In genomic region chr4:128805150-128806042, GRCm38 (mm10) we compare ENCODE assay signal across 8 mouse cellular contexts. TPM values are rescaled to one million over a fixed set of nuclear protein-coding genes. Genes with fewer than 3 reads are reported as not detected.
DNase-seq lines count a peak whose midpoint lies in the region; ATAC-seq and TF ChIP-seq lines count a peak whose summit lies in the region.

No protein-coding gene starts in this region.

- DNase-seq in heart, adult 2 months, result peak; percentile 47 to 58
- no peak for DNase-seq in heart, adult 11 months
- peak; percentile 16 for DNase-seq in MEL-GATA-1-ER (ENCODE audit: extremely low read depth, low read depth)
- peak; percentile 63 for DNase-seq in embryonic facial prominence, embryonic 10.5 days (ENCODE audit: low spot score)
- peak; percentile 49 for DNase-seq in limb, embryonic 14.5 days (ENCODE audit: low spot score)
- DNase-seq in urinary bladder, postnatal 14 days (ENCODE audit: low spot score), result peak; percentile 52

- peaks cover 12% of the 10 kb centered on the region for H3K4me1 ChIP-seq in heart, adult 2 months (ENCODE audit: control insufficient read depth, insufficient read depth, low read length)
- H3K4me1 ChIP-seq in embryonic facial prominence, embryonic 10.5 days, result peaks cover 59% of the 10 kb centered on the region
- H3K4me1 ChIP-seq in hindbrain, embryonic 12.5 days, result peaks cover 50% of the 10 kb centered on the region
- peaks cover 35% of the 10 kb centered on the region for H3K4me1 ChIP-seq in limb, embryonic 14.5 days (ENCODE audit: control insufficient read depth, insufficient read depth, low read length)
- peaks cover 38% of the 10 kb centered on the region for H3K4me1 ChIP-seq in midbrain, embryonic 16.5 days (ENCODE audit: control insufficient read depth, insufficient read depth, low read length)

- no peak for TF ChIP-seq POLR2A in heart, adult 2 months (IDR thresholded peaks at IDR 0.05; ENCODE audit: insufficient read depth, low read depth, low read length)
- no peak for TF ChIP-seq POLR2A in limb, embryonic 14.5 days (IDR thresholded peaks at IDR 0.05; ENCODE audit: borderline replicate concordance, extremely low read depth, insufficient read depth, insufficient read length)

- 8% methylated on average over 73 of the region's 74 CpGs for WGBS in heart, adult 2 months
- 2% methylated on average over 74 of the region's 74 CpGs for WGBS in embryonic facial prominence, embryonic 10.5 days
- 1% methylated on average over 41 of the region's 74 CpGs for WGBS in hindbrain, embryonic 12.5 days
- under 1% methylated on average over 27 of the region's 74 CpGs for WGBS in limb, embryonic 14.5 days
- under 1% methylated on average over 49 of the region's 74 CpGs for WGBS in midbrain, embryonic 16.5 days

- no peak for TF ChIP-seq EP300 in heart, adult 2 months (IDR thresholded peaks at IDR 0.05; ENCODE audit: insufficient read depth, low read depth, low read length)

- no peaks in the 10 kb centered on the region for H3K27me3 ChIP-seq in heart, adult 2 months (ENCODE audit: control insufficient read depth, insufficient read depth, low read length)
- no peaks in the 10 kb centered on the region for H3K27me3 ChIP-seq in embryonic facial prominence, embryonic 10.5 days (replicated peaks; ENCODE audit: low read depth, poor library complexity, severe bottlenecking)
- no peaks in the 10 kb centered on the region for H3K27me3 ChIP-seq in hindbrain, embryonic 12.5 days
- H3K27me3 ChIP-seq in limb, embryonic 14.5 days (ENCODE audit: control insufficient read depth, insufficient read depth, low read length), result no peaks in the 10 kb centered on the region
- no peaks in the 10 kb centered on the region for H3K27me3 ChIP-seq in midbrain, embryonic 16.5 days (ENCODE audit: control insufficient read depth, insufficient read depth, low read depth, low read length)

- H3K4me3 ChIP-seq in heart, adult 2 months, result peak overlapping the region; percentile 93
- H3K4me3 ChIP-seq in embryonic facial prominence, embryonic 10.5 days, result peak overlapping the region; percentile 91
- H3K4me3 ChIP-seq in hindbrain, embryonic 12.5 days, result peak overlapping the region; percentile 85
- peak overlapping the region; percentile 64 for H3K4me3 ChIP-seq in limb, embryonic 14.5 days (replicated peaks; ENCODE audit: low read length)
- peak overlapping the region; percentile 93 for H3K4me3 ChIP-seq in midbrain, embryonic 16.5 days (ENCODE audit: low read depth, low read length)

- H3K9me3 ChIP-seq in embryonic facial prominence, embryonic 10.5 days, result no peaks in the 10 kb centered on the region
- no peaks in the 10 kb centered on the region for H3K9me3 ChIP-seq in hindbrain, embryonic 12.5 days (replicated peaks)
- H3K9me3 ChIP-seq in limb, embryonic 14.5 days (ENCODE audit: control insufficient read depth, low read length), result no peaks in the 10 kb centered on the region
- no peaks in the 10 kb centered on the region for H3K9me3 ChIP-seq in midbrain, embryonic 16.5 days (replicated peaks; ENCODE audit: control insufficient read depth, low read length, poor library complexity, severe bottlenecking)

- H3K79me2 ChIP-seq in heart, adult 2 months (replicated peaks; ENCODE audit: control insufficient read depth, insufficient read depth, low read length), result peaks cover 12% of the 10 kb centered on the region

- peak overlapping the region; percentile 77 for H3K27ac ChIP-seq in heart, adult 2 months
- peak overlapping the region; percentile 99 for H3K27ac ChIP-seq in embryonic facial prominence, embryonic 10.5 days (replicated peaks)
- peak overlapping the region; percentile 98 for H3K27ac ChIP-seq in hindbrain, embryonic 12.5 days
- H3K27ac ChIP-seq in limb, embryonic 14.5 days (replicated peaks; ENCODE audit: low read depth, low read length), result peak overlapping the region; percentile 98
- H3K27ac ChIP-seq in midbrain, embryonic 16.5 days (ENCODE audit: low read length), result peak overlapping the region; percentile 95

- no peak for TF ChIP-seq CTCF in heart, adult 2 months (IDR thresholded peaks at IDR 0.05)

- peak; percentile 15; the same call in 1 of the 2 replicates for ATAC-seq in hindbrain, embryonic 12.5 days (ENCODE audit: low FRiP score)
- no peak for ATAC-seq in limb, embryonic 14.5 days (ENCODE audit: low FRiP score, low read depth)
- ATAC-seq in midbrain, embryonic 16.5 days, result no peak

- peak overlapping the region; percentile 89 for H3K9ac ChIP-seq in heart, adult 2 months (ENCODE audit: low read depth, low read length)
- H3K9ac ChIP-seq in hindbrain, embryonic 12.5 days, result peak overlapping the region; percentile 100
- peak overlapping the region; percentile 98 for H3K9ac ChIP-seq in limb, embryonic 14.5 days (ENCODE audit: low read depth, low read length, severe bottlenecking)
- peak overlapping the region; percentile 94 for H3K9ac ChIP-seq in midbrain, embryonic 16.5 days (ENCODE audit: low read depth, low read length)

- H3K4me2 ChIP-seq in hindbrain, embryonic 12.5 days (replicated peaks), result peak overlapping the region; percentile 97
- peak overlapping the region; percentile 74 for H3K4me2 ChIP-seq in limb, embryonic 14.5 days (replicated peaks; ENCODE audit: low read depth, low read length, severe bottlenecking)
- peak overlapping the region; percentile 86 for H3K4me2 ChIP-seq in midbrain, embryonic 16.5 days (ENCODE audit: low read length)

- intact Hi-C loops in heart, adult 2 months (cut with DNase I), result loop anchor here (5.0 kb wide), 1 partner anchor 52 kb away; no protein-coding TSS in a partner anchor

- no peaks in the 10 kb centered on the region for H3K36me3 ChIP-seq in heart, adult 2 months (ENCODE audit: control insufficient read depth, insufficient read depth, low read length)
- peaks cover 24% of the 10 kb centered on the region for H3K36me3 ChIP-seq in embryonic facial prominence, embryonic 10.5 days (replicated peaks)
- no peaks in the 10 kb centered on the region; the same call in 1 of the 2 replicates for H3K36me3 ChIP-seq in hindbrain, embryonic 12.5 days
- peaks cover 7% of the 10 kb centered on the region; the same call in 1 of the 2 replicates for H3K36me3 ChIP-seq in limb, embryonic 14.5 days (ENCODE audit: control insufficient read depth, insufficient read depth, low read length)
- no peaks in the 10 kb centered on the region for H3K36me3 ChIP-seq in midbrain, embryonic 16.5 days (ENCODE audit: control insufficient read depth, insufficient read depth, low read length)

RNA-seq across cellular contexts. Expression of gene Zfp362, which starts 0.4 kb away (rescaled TPM):
- 10 to 100 TPM; 11.9 to 12.8 TPM for total RNA-seq in heart, adult 2 months (2021)
- polyA plus RNA-seq in heart, adult 2 months (2012; rRNA removed), result 13.2 and 18.8 TPM in 2 replicates
- 38.7 and 39.0 TPM in 2 replicates for polyA plus RNA-seq in embryonic facial prominence, embryonic 10.5 days (2016; fragmentation: Nextera tagmentation; extraction: Ambion mirVana)
- polyA plus RNA-seq in hindbrain, embryonic 12.5 days (2016; fragmentation: Nextera tagmentation; extraction: Ambion mirVana), result 44.3 and 44.7 TPM in 2 replicates
- 87.2 and 131 TPM in 2 replicates for polyA plus RNA-seq in limb, embryonic 14.5 days (2012; rRNA removed)
- polyA plus RNA-seq in limb, embryonic 14.5 days (2014; fragmentation: Nextera tagmentation; extraction: Ambion mirVana), result 38.7 and 47.4 TPM in 2 replicates
- polyA plus RNA-seq in midbrain, embryonic 16.5 days (2015; fragmentation: Nextera tagmentation; extraction: Ambion mirVana), result 30.8 and 32.8 TPM in 2 replicates

RNA-seq across cellular contexts. Expression of gene A3galt2, which starts 50.2 kb away (rescaled TPM):
- under 1 TPM; 0.08 to 0.16 TPM for total RNA-seq in heart, adult 2 months (2021)
- polyA plus RNA-seq in heart, adult 2 months (2012; rRNA removed), result 0.15 and 0.37 TPM in 2 replicates
- 0.09 and 0.12 TPM in 2 replicates for polyA plus RNA-seq in embryonic facial prominence, embryonic 10.5 days (2016; fragmentation: Nextera tagmentation; extraction: Ambion mirVana)
- polyA plus RNA-seq in hindbrain, embryonic 12.5 days (2016; fragmentation: Nextera tagmentation; extraction: Ambion mirVana), result 0.50 and 0.79 TPM in 2 replicates
- polyA plus RNA-seq in limb, embryonic 14.5 days (2012; rRNA removed), result 1.7 and 2.1 TPM in 2 replicates
- polyA plus RNA-seq in limb, embryonic 14.5 days (2014; fragmentation: Nextera tagmentation; extraction: Ambion mirVana), result 0.15 and 0.39 TPM in 2 replicates
- polyA plus RNA-seq in midbrain, embryonic 16.5 days (2015; fragmentation: Nextera tagmentation; extraction: Ambion mirVana), result 0.14 and 0.29 TPM in 2 replicates
